Mouse (Mus musculus): ENCODE results near the gene Itpr2. TPM values are rescaled to one million over a fixed set of nuclear protein-coding genes. Genes with fewer than 3 reads are reported as not detected.
A peak's percentile ranks its signal among the peaks of the same experiment; 100 is the strongest.

The Itpr2 gene
- polyA plus RNA-seq, 1 experiment = 31.9 TPM

DNA sequence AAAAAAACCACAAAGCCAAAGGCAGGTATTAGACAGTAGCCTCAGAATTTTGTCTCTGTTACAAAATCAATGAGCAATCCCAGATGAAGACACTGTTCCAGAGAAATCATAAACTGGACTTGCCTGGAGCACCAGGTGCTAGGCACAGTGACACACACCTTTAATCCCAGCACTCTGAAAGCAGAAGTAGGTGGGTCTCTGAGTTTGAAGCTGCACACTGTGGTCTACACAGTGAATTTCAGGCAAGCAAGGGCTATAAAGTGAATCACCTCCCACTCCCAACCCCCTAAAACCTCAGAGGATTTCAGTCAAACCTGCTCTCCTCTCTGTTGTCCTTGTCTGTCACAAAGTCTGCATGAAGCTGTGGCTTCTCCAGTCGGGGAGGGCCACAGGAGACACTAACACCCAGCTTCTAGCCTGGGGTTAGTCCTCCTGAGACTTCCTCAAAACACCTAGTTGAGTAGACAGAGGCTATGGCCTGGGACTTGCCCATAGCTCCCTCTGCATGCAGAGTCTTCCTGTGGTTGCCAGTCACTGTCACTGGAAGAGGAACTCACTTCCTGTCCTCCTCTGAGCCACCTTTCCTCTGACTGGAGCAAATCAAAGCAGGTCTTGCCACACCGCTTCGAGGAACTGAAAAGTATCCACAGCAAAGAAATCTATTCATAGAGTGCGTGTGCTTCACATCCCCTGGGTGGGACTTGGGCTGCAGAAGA is 394.7 kb downstream of the Itpr2 start:
- DNase-seq = no peak
- Histone ChIP-seq H3K4me1 (ENCODE audit: control insufficient read depth, insufficient read depth, low read length) (no peaks in the 10 kb centered on the region), H3K36me3 (ENCODE audit: control insufficient read depth, insufficient read depth, low read length) (no peaks in the 10 kb centered on the region), H3K27ac (ENCODE audit: insufficient read depth, low read depth, low read length) (no peak overlapping the region), H3K4me3 (ENCODE audit: insufficient read depth, low read depth, low read length) (no peak overlapping the region), H3K27me3 (replicated peaks; ENCODE audit: control insufficient read depth, insufficient read depth, low read length) (no peaks in the 10 kb centered on the region)
- TF ChIP-seq CTCF (conservative IDR thresholded peaks at IDR 0.05; ENCODE audit: insufficient read depth, insufficient read length, low read depth, low read length) = no peak
- no peak for TF ChIP-seq POLR2A (IDR thresholded peaks at IDR 0.05; ENCODE audit: low read depth, low read length)
- WGBS = 82% methylated on average over 4 of the region's 4 CpGs

DNA sequence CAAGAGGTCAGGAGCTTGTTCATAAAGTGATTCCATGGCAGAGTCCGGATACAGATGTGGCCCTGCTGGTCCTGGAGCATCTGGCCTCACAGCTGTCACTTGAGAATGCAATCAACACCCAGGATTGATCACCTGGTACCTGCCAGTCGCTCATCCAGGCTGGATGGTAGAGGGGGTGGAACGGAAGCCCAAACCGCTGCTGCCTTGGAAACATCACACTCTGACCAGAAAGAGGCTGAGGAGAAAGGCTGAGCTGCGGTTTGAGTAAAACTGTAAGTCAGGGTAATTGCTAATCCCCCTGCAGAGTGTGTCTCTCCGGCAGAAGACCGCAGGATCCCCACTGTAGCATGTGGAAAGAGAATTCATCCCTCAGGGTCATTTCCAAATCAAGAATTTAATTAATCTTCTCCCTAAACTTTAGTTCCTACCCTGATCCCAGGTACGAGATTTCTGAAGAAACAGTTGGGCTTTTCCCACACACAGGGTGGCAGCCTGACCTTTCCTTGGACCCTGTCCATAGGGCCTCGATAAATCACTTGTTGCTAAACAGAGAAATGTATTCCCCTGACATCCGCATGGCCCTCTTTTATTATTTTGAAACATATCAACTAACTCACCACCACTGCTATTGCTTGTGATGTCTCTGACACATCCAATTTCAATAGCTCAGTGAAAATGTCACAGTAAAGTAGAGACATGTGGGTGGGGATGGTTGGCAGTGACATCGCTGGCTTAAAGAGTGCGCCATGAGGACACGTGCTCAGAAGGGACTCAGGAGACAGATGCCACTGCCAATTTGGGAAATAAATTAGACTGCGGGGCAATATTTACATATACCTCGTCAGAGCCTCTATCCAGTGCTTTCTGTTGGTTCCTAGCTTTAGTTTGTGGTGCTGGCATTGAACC is 418.7 kb downstream of the Itpr2 start:
- DNase-seq = no peak
- 76% methylated on average over 15 of the region's 15 CpGs for WGBS
- no peaks in the 10 kb centered on the region for H3K27me3 ChIP-seq (replicated peaks; ENCODE audit: control insufficient read depth, insufficient read depth, low read length)
- H3K4me3 ChIP-seq (ENCODE audit: insufficient read depth, low read depth, low read length) = no peak overlapping the region
- H3K4me1 ChIP-seq (ENCODE audit: control insufficient read depth, insufficient read depth, low read length) = no peaks in the 10 kb centered on the region
- TF ChIP-seq CTCF (conservative IDR thresholded peaks at IDR 0.05; ENCODE audit: insufficient read depth, insufficient read length, low read depth, low read length) (no peak), POLR2A (IDR thresholded peaks at IDR 0.05; ENCODE audit: low read depth, low read length) (no peak)
- H3K27ac ChIP-seq (ENCODE audit: insufficient read depth, low read depth, low read length) = no peak overlapping the region
- H3K36me3 ChIP-seq (ENCODE audit: control insufficient read depth, insufficient read depth, low read length) = no peaks in the 10 kb centered on the region

DNA sequence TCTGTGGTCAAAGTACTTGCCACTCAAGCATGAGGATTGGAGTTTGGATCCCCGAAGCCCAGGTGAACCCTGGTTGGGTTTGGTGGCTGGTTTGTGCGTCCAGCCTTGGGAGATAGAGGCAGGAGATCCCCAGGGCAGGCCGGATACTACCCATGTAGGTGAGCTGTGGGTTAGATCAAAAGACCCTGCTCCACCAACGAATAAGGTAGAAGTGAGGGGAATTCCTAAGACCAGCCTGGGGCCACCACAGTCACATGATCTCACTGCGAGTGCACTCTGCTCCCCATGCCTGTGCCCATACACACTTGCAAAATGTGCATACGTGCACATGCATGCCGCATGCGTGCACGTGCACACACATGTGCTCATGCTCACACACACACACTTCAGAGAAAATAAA is 419.5 kb downstream of the Itpr2 start:
- Histone ChIP-seq H3K27ac (ENCODE audit: insufficient read depth, low read depth, low read length) (no peak overlapping the region), H3K4me1 (ENCODE audit: control insufficient read depth, insufficient read depth, low read length) (no peaks in the 10 kb centered on the region), H3K4me3 (ENCODE audit: insufficient read depth, low read depth, low read length) (no peak overlapping the region), H3K27me3 (replicated peaks; ENCODE audit: control insufficient read depth, insufficient read depth, low read length) (no peaks in the 10 kb centered on the region), H3K36me3 (ENCODE audit: control insufficient read depth, insufficient read depth, low read length) (no peaks in the 10 kb centered on the region)
- WGBS = 86% methylated on average over 9 of the region's 9 CpGs
- TF ChIP-seq POLR2A (IDR thresholded peaks at IDR 0.05; ENCODE audit: low read depth, low read length) (no peak), CTCF (conservative IDR thresholded peaks at IDR 0.05; ENCODE audit: insufficient read depth, insufficient read length, low read depth, low read length) (no peak)
- peak; percentile 30 for DNase-seq

DNA sequence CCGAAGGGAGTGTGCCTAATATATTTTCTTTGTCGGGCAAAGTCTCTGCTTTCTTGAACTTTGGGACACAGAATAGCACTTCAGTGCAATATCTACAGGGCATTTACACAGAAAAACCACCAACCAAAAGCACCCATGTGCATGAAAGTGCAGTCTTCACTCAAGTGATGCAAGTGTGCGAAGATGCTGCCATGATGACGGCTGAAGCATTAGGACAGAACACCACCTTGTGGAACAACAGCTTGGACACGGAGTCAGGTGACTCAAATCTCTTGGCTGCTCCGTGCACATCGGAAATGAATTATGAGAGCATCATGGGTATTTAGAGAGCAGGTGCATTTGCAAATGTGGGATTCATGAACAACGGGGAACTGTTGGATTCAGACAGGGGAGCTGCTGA is 420.4 kb downstream of the Itpr2 start:
- Histone ChIP-seq H3K4me3 (ENCODE audit: insufficient read depth, low read depth, low read length) (no peak overlapping the region), H3K4me1 (ENCODE audit: control insufficient read depth, insufficient read depth, low read length) (no peaks in the 10 kb centered on the region), H3K27ac (ENCODE audit: insufficient read depth, low read depth, low read length) (no peak overlapping the region), H3K36me3 (ENCODE audit: control insufficient read depth, insufficient read depth, low read length) (no peaks in the 10 kb centered on the region), H3K27me3 (replicated peaks; ENCODE audit: control insufficient read depth, insufficient read depth, low read length) (no peaks in the 10 kb centered on the region)
- no peak for TF ChIP-seq CTCF (conservative IDR thresholded peaks at IDR 0.05; ENCODE audit: insufficient read depth, insufficient read length, low read depth, low read length)
- TF ChIP-seq POLR2A (IDR thresholded peaks at IDR 0.05; ENCODE audit: low read depth, low read length) = no peak
- WGBS = 83% methylated on average over 8 of the region's 8 CpGs
- DNase-seq = no peak

DNA sequence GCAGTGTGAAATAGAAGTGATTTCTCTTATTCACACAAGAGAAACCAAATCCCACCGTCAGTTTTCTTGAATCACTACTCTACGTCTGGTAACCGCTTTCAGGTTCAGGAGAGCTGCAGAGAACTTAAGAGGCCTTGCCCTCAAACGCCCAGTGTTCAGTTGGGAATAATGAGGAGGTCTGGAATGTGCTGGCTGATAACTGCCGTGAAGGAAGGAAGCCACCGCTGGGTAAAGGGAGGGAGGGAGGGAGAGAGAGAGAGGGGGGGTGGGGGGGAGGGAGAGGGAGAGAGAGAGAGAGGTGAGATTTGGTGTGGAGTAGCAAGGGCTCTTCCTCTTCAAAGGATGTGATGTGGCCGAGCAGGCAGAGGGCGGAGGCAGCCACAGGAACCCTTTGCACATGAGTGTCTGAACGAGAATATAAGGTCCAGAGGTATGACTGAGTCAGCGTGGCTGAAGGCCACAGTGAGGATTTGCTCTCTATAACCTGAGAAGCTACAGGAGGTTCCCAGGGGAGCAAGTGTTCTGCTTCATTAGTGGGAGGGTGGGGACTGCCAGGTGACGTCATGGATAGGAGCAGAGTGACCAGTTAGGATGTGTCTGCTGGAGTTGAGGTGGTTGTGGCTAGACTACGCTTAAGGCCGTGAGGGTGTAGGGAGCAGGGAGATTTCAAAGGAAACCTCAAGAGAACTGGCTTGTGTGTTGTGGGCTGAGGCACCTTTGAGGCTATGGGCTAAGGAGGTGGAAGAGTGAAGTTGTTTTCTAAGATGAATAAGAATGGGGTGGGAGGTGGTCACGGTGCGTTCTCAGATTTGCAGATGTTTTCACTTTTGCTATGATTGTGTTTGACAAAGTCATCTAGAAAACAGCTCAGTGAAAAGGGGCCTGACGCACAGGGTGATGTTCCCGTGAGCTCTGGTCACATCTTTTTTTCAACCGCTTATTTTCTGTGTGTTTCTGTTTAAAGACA is 421.2 kb downstream of the Itpr2 start:
- Histone ChIP-seq H3K4me1 (ENCODE audit: control insufficient read depth, insufficient read depth, low read length) (no peaks in the 10 kb centered on the region), H3K36me3 (ENCODE audit: control insufficient read depth, insufficient read depth, low read length) (no peaks in the 10 kb centered on the region), H3K27ac (ENCODE audit: insufficient read depth, low read depth, low read length) (no peak overlapping the region), H3K27me3 (replicated peaks; ENCODE audit: control insufficient read depth, insufficient read depth, low read length) (no peaks in the 10 kb centered on the region), H3K4me3 (ENCODE audit: insufficient read depth, low read depth, low read length) (no peak overlapping the region)
- WGBS = 71% methylated on average over 18 of the region's 18 CpGs
- TF ChIP-seq POLR2A (IDR thresholded peaks at IDR 0.05; ENCODE audit: low read depth, low read length) = no peak
- TF ChIP-seq CTCF (conservative IDR thresholded peaks at IDR 0.05; ENCODE audit: insufficient read depth, insufficient read length, low read depth, low read length) = no peak
- DNase-seq = no peak

DNA sequence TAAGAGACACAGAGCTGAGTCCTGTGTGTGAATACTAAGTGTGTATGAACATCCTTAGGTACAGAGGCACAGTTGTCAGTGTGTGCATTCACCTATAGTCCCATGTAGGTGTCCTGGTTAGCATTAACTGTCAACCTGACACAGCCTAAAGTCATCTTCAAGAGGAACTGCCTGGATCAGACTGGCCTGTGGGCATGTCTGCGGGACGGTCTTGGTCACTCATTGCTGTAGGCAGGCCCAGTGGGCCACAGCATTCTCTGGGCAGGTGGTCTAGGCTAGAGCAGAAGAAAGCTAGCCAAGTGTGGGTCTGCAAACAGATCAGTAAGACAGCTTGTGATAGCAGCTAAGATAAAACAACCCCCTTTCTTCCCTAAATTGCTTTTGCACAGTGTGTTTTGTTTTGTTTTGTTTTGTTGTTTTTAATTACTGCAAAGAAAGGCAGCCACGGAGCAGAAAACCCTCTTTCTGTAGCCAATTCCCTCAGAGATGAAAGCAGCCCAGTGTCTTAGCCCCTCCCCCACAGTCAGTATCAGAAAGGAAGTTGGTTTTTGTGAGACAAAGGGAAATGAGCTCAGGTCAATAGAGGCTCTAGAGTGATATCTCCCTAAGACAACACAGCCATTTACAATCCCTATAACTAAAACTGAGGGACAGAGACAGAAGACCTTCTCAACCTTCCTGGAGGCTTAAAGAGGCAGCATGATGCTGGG is 422.1 kb downstream of the Itpr2 start:
- 71% methylated on average over 3 of the region's 3 CpGs for WGBS
- no peaks in the 10 kb centered on the region for H3K36me3 ChIP-seq (ENCODE audit: control insufficient read depth, insufficient read depth, low read length)
- no peaks in the 10 kb centered on the region for H3K4me1 ChIP-seq (ENCODE audit: control insufficient read depth, insufficient read depth, low read length)
- no peak overlapping the region for H3K27ac ChIP-seq (ENCODE audit: insufficient read depth, low read depth, low read length)
- peak; percentile 18 for DNase-seq
- no peaks in the 10 kb centered on the region for H3K27me3 ChIP-seq (replicated peaks; ENCODE audit: control insufficient read depth, insufficient read depth, low read length)
- H3K4me3 ChIP-seq (ENCODE audit: insufficient read depth, low read depth, low read length) = no peak overlapping the region
- TF ChIP-seq CTCF (conservative IDR thresholded peaks at IDR 0.05; ENCODE audit: insufficient read depth, insufficient read length, low read depth, low read length) = no peak
- no peak for TF ChIP-seq POLR2A (IDR thresholded peaks at IDR 0.05; ENCODE audit: low read depth, low read length)

Data from kidney, adult 2 months (tissue).